Mouse (Mus musculus) gastrocnemius, adult 8-10 months (tissue): ENCODE results near the gene Barx1. TPM values are rescaled to one million over a fixed set of nuclear protein-coding genes. Genes with fewer than 3 reads are reported as not detected.

Source experiments
- DNase-seq, 2 experiments: peaks; one replicate each; pipeline ENCODE4 v3.0.0; 2022; ENCODE audit warnings: low spot score in 2 of 2
- total RNA-seq, 4 experiments: library from RNA; stranded (reverse); gene quantifications; 2 replicates each; pipeline ENCODE4 v1.2.4; 2022

Gene Barx1
- total RNA-seq, 4 experiments from 2014 or later = not detected

GRCm38 (mm10) chr13:48660221-48660734, 2.5 kb upstream of the Barx1 start:
- DNase-seq = no peak

GRCm38 (mm10) chr13:48660741-48661140, 2.1 kb upstream of the Barx1 start:
- DNase-seq = no peak

- DNase-seq = no peak
Observed at GRCm38 (mm10) chr13:48661561-48661960, 1.2 kb upstream of the Barx1 start.

- no peak for DNase-seq
Observed at GRCm38 (mm10) chr13:48663211-48663987, 601 bp downstream of the Barx1 start.

- DNase-seq = no peak
Observed at GRCm38 (mm10) chr13:48663988-48664339, 1.2 kb downstream of the Barx1 start.

GRCm38 (mm10) chr13:48664916-48665655, 2.3 kb downstream of the Barx1 start:
- no peak for DNase-seq

GRCm38 (mm10) chr13:48665656-48666597, 3.1 kb downstream of the Barx1 start:
- DNase-seq = no peak

GRCm38 (mm10) chr13:48667461-48667860, 4.7 kb downstream of the Barx1 start:
- no peak for DNase-seq

GRCm38 (mm10) chr13:48668091-48668975, 5.5 kb downstream of the Barx1 start:
- no peak for DNase-seq

- no peak for DNase-seq
Observed at GRCm38 (mm10) chr13:48668976-48669534, 6.3 kb downstream of the Barx1 start.

- DNase-seq = no peak
Observed at GRCm38 (mm10) chr13:48672312-48672840, 9.6 kb downstream of the Barx1 start.

- no peak for DNase-seq
Observed at GRCm38 (mm10) chr13:48674609-48675008, 11.8 kb downstream of the Barx1 start.

- DNase-seq = no peak
Observed at GRCm38 (mm10) chr13:48679351-48679750, 16.6 kb downstream of the Barx1 start.

GRCm38 (mm10) chr13:48686666-48687065, 23.9 kb downstream of the Barx1 start:
- no peak for DNase-seq

GRCm38 (mm10) chr13:48691991-48692390, 29.2 kb downstream of the Barx1 start:
- no peak for DNase-seq

- DNase-seq = peak; percentile 24 to 63
Observed at GRCm38 (mm10) chr13:48694090-48695064, 31.6 kb downstream of the Barx1 start.

- no peak for DNase-seq
Observed at GRCm38 (mm10) chr13:48706385-48706951, 43.7 kb downstream of the Barx1 start.

- DNase-seq = no peak
Observed at GRCm38 (mm10) chr13:48712675-48713074, 49.9 kb downstream of the Barx1 start.
